Mouse (Mus musculus) embryonic fibroblast, embryonic 13.5 days (primary cell): Measurements from ENCODE around the gene Cnp.

Source experiments
- CTCF ChIP-seq: IDR thresholded peaks from 2 replicates; pipeline ENCODE4 v1.5.1; 2011; ENCODE audit warnings: mild to moderate bottlenecking, control low read depth, low read length, moderate library complexity, borderline replicate concordance; ENCODE audit not compliant: insufficient read depth
- POLR2A ChIP-seq: IDR thresholded peaks from 2 replicates; pipeline ENCODE4 v1.6.1; 2011; ENCODE audit warnings: low read depth, mild to moderate bottlenecking, control low read depth, low read length, moderate library complexity

- TF ChIP-seq CTCF (no peak), POLR2A (no peak)
Observed at GRCm38 (mm10) chr11:100595533-100595932, 20.8 kb downstream of the Cnp start.
